Mouse (Mus musculus) heart, postnatal 0 days (tissue): ENCODE measurements around the gene Nkd1. TPM values are rescaled to one million over a fixed set of nuclear protein-coding genes. Genes with fewer than 3 reads are reported as not detected.

Source experiments
- ATAC-seq: fragments of 200-750 bp; cut with Nextera tagmentation; 2 replicates; pipeline ENCODE4 v1.8.0; 2017; ENCODE audit warnings: low read depth, moderate number of reproducible peaks, moderate library complexity; ENCODE audit not compliant: insufficient read depth
- DNase-seq: peaks from one replicate; pipeline ENCODE4 v3.0.0-alpha.2; 2016; ENCODE audit warnings: low spot score
- H3K27ac ChIP-seq: fragments of 300-500 bp; sonication (generic); 2 replicates; pipeline ENCODE4 v1.5.1; 2014; ENCODE audit warnings: low read depth, mild to moderate bottlenecking
- H3K27me3 ChIP-seq: fragments of 300-500 bp; sonication (generic); 2 replicates; pipeline ENCODE4 v1.6.1; 2014; ENCODE audit warnings: low read length, mixed read lengths; ENCODE audit not compliant: control insufficient read depth, insufficient read depth
- H3K36me3 ChIP-seq: fragments of 300-500 bp; sonication (generic); replicated peaks from 2 replicates; pipeline ENCODE4 v1.6.1; 2014; ENCODE audit warnings: low read length, mixed read lengths; ENCODE audit not compliant: control insufficient read depth, insufficient read depth
- H3K4me1 ChIP-seq: fragments of 300-500 bp; sonication (generic); 2 replicates; pipeline ENCODE4 v1.6.1; 2014; ENCODE audit warnings: antibody characterized with exemption; ENCODE audit not compliant: control insufficient read depth, insufficient read depth
- H3K4me2 ChIP-seq: fragments of 300-500 bp; sonication (generic); 2 replicates; pipeline ENCODE4 v1.6.1; 2014; ENCODE audit warnings: low read depth, mild to moderate bottlenecking, low read length, moderate library complexity
- H3K4me3 ChIP-seq: fragments of 300-500 bp; sonication (generic); 2 replicates; pipeline ENCODE4 v1.5.1; 2014; ENCODE audit warnings: low read depth, low read length
- H3K9ac ChIP-seq: fragments of 300-500 bp; sonication (generic); replicated peaks from 2 replicates; pipeline ENCODE4 v1.6.1; 2014; ENCODE audit warnings: low read depth, low read length, mixed read lengths
- H3K9me3 ChIP-seq: fragments of 300-500 bp; sonication (generic); replicated peaks from 2 replicates; pipeline ENCODE4 v1.6.1; 2016; ENCODE audit warnings: low read length; ENCODE audit not compliant: control insufficient read depth
- CTCF ChIP-seq: IDR thresholded peaks from 2 replicates; pipeline ENCODE4 v1.5.1; 2016; ENCODE audit warnings: antibody characterized with exemption, control low read depth, low read depth
- EP300 ChIP-seq: IDR thresholded peaks from 2 replicates; pipeline ENCODE4 v1.6.1; 2016; ENCODE audit warnings: antibody characterized with exemption, low read depth
- WGBS: fragments of 180-500 bp; shearing (Covaris S2); extraction: QIAGEN DNeasy Blood & Tissue Kit; methylation state at CpG from one replicate; pipeline ENCODE4 v1.1.7; 2014; 5-methylcytosine and 5-hydroxymethylcytosine counted together
- polyA plus RNA-seq: library from polyadenylated mRNA; unstranded; fragments of >200 nt; fragmentation: Nextera tagmentation; extraction: Ambion mirVana; gene quantifications from 2 replicates; pipeline ENCODE4 v1.2.1, GENCODE M21; 2015
- total RNA-seq: library from RNA; depleted of rRNA; stranded (reverse); fragments of >200 nt; gene quantifications from 2 replicates; pipeline ENCODE4 v1.2.3, GENCODE M21; 2014; ENCODE audit warnings: low replicate concordance; rRNA removed

Nkd1 gene
- total RNA-seq: 6.8 and 14.5 TPM in 2 replicates
- 5.3 and 5.5 TPM in 2 replicates for polyA plus RNA-seq

DNA sequence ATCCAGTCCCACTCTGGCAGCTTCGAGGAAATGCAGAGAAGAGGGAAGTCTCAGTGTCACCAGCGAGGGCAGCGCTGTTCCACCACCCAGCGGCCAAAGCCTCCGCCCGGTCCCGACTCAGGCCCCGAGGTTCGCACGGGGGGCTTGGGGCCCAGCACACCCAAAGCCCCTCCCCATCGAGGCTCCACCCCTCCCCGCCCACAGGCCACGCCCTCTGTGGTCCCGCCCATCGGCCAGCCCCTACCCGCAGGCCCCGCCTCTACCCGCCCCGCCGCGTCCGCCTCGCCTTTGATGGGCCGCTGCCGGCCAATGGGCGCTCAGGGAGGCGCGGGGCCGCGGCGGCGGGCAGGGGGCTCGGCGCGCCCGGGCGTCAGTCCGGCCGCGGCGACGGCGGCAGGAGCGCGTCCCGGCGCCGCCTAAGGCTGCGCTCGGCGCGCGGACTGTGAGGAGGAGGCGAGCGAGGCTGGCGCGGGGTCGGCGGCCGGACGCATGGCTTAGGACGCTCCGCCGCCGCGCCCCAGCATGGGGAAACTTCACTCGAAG lies at the start of gene Nkd1:
Nkd1 (plus strand) TSS at position 370 of the 543 bp plus-strand sequence.
- under 1% methylated on average over 63 of the region's 67 CpGs for WGBS
- peak within 1 kb of the TSS; percentile 99 for H3K4me2 ChIP-seq
- 0 out of 2 replicates have a peak, but pooled peaks have one; percentile 18 for TF ChIP-seq CTCF
- no peak for TF ChIP-seq EP300
- no peaks in the 10 kb centered on the region for H3K9me3 ChIP-seq
- H3K27ac ChIP-seq: no peak within 1 kb of the TSS
- peaks cover 57% of the 10 kb centered on the region for H3K27me3 ChIP-seq
- H3K36me3 ChIP-seq: no peaks in the 10 kb centered on the region
- peak; percentile 67 for DNase-seq
- 0 out of 2 replicates have a peak, but pooled peaks cover 7% of the 10 kb centered on the region for H3K4me1 ChIP-seq
- ATAC-seq: peak; percentile 88
- H3K9ac ChIP-seq: peak within 1 kb of the TSS; percentile 63
- peak within 1 kb of the TSS; percentile 75 for H3K4me3 ChIP-seq

- 88% methylated on average over 4 of the region's 4 CpGs for WGBS
- no peaks in the 10 kb centered on the region for H3K27me3 ChIP-seq
- H3K36me3 ChIP-seq: no peaks in the 10 kb centered on the region
- ATAC-seq: no peak
- H3K4me2 ChIP-seq: no peak overlapping the region
- H3K9me3 ChIP-seq: no peaks in the 10 kb centered on the region
- no peak for DNase-seq
- H3K27ac ChIP-seq: no peak overlapping the region
- no peak for TF ChIP-seq CTCF
- TF ChIP-seq EP300: no peak
- no peak overlapping the region for H3K4me3 ChIP-seq
- H3K9ac ChIP-seq: no peak overlapping the region
- no peaks in the 10 kb centered on the region for H3K4me1 ChIP-seq
Measured at GRCm38 (mm10) chr8:88481290-88481689, 39.9 kb upstream of the Nkd1 start.

GRCm38 (mm10) chr8:88488391-88488829 lies 32.7 kb upstream of the Nkd1 start:
- H3K27ac ChIP-seq: no peak overlapping the region; the same call in 1 of the 2 replicates
- H3K27me3 ChIP-seq: no peaks in the 10 kb centered on the region
- TF ChIP-seq CTCF (no peak), EP300 (no peak)
- no peaks in the 10 kb centered on the region for H3K36me3 ChIP-seq
- ATAC-seq (0 out of 2 replicates have a peak, but pooled peaks have one; percentile 17), DNase-seq (no peak)
- no peak overlapping the region for H3K9ac ChIP-seq
- H3K9me3 ChIP-seq: no peaks in the 10 kb centered on the region
- H3K4me1 ChIP-seq: no peaks in the 10 kb centered on the region
- no peak overlapping the region for H3K4me2 ChIP-seq
- H3K4me3 ChIP-seq: no peak overlapping the region
- WGBS: 16% methylated on average over 5 of the region's 5 CpGs

DNA sequence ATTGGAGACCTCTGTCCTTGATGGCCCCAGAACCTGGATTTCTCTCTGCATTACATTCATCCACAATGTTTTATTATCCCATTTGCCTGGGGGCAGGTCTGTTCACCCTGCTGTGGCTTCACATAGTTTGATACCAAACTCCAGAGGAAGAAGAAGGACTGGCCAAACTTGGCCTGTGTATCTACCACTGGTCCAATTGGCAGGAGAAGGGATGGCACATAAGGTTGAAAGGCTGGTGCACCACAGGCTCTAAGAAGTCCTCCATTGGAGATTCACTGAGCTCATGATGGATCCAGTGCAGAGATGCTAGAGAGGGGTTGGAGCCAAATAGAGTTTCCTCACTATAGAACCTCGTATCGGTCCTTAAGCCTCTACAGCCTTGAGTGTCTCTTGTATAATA lies 27.1 kb upstream of the Nkd1 start:
- no peak overlapping the region for H3K9ac ChIP-seq
- H3K9me3 ChIP-seq: no peaks in the 10 kb centered on the region
- no peak overlapping the region for H3K4me2 ChIP-seq
- no peaks in the 10 kb centered on the region for H3K27me3 ChIP-seq
- no peak overlapping the region for H3K27ac ChIP-seq
- TF ChIP-seq EP300: no peak
- ATAC-seq (no peak), DNase-seq (no peak)
- no peaks in the 10 kb centered on the region for H3K36me3 ChIP-seq
- no peak overlapping the region for H3K4me3 ChIP-seq
- H3K4me1 ChIP-seq: no peaks in the 10 kb centered on the region
- 91% methylated on average over 2 of the region's 2 CpGs for WGBS

- 25% methylated on average over 11 of the region's 11 CpGs for WGBS
- H3K36me3 ChIP-seq: no peaks in the 10 kb centered on the region
- no peak overlapping the region for H3K4me2 ChIP-seq
- no peak for TF ChIP-seq CTCF
- no peak for TF ChIP-seq EP300
- H3K27me3 ChIP-seq: no peaks in the 10 kb centered on the region
- no peaks in the 10 kb centered on the region for H3K4me1 ChIP-seq
- DNase-seq: no peak
- H3K9ac ChIP-seq: no peak overlapping the region
- no peaks in the 10 kb centered on the region for H3K9me3 ChIP-seq
- no peak overlapping the region for H3K4me3 ChIP-seq
- H3K27ac ChIP-seq: no peak overlapping the region
- ATAC-seq: peak; percentile 53
Measured at GRCm38 (mm10) chr8:88495071-88495805, 25.9 kb upstream of the Nkd1 start.
